Mouse (Mus musculus) MEL (cell line): ENCODE results near the gene Slc25a4.

ENCODE experiments used
- CHD2 ChIP-seq: IDR thresholded peaks from 2 replicates; pipeline ENCODE4 v1.6.1; 2011; ENCODE audit warnings: low read length, improper control_type of control experiment
- CTCF ChIP-seq, 3 experiments: IDR thresholded peaks in 2 of 3; conservative IDR thresholded peaks in 1 of 3; 2 replicates each; pipeline ENCODE4 v1.5.1; 2011 to 2012; ENCODE audit warnings: low read length in 3 of 3, low read depth in 2 of 3, mild to moderate bottlenecking in 2 of 3, improper control_type of control experiment in 1 of 3, inconsistent platforms in 1 of 3, mixed read lengths in 1 of 3, moderate library complexity in 1 of 3; ENCODE audit not compliant: control insufficient read depth in 1 of 3, insufficient read depth in 1 of 3, poor library complexity in 1 of 3, severe bottlenecking in 1 of 3
- EP300 ChIP-seq, 2 experiments: IDR thresholded peaks; 2 replicates each; pipeline ENCODE4 v1.6.1; 2011; ENCODE audit warnings: improper control_type of control experiment in 2 of 2, low read length in 2 of 2, low read depth in 1 of 2, mild to moderate bottlenecking in 1 of 2
- HCFC1 ChIP-seq: IDR thresholded peaks from 2 replicates; pipeline ENCODE4 v1.6.1; 2012; ENCODE audit warnings: low read depth, mild to moderate bottlenecking, inconsistent platforms, low read length, improper control_type of control experiment, moderate library complexity
- MYC ChIP-seq: IDR thresholded peaks from 2 replicates; pipeline ENCODE4 v1.6.1; 2011; ENCODE audit warnings: low read depth, mild to moderate bottlenecking, low read length, improper control_type of control experiment, moderate library complexity
- POLR2AphosphoS2 ChIP-seq: IDR thresholded peaks from 2 replicates; pipeline ENCODE4 v1.6.1; 2011; ENCODE audit warnings: low read length, improper control_type of control experiment
- RCOR1 ChIP-seq: IDR thresholded peaks from 2 replicates; pipeline ENCODE4 v1.6.1; 2012; ENCODE audit warnings: low read depth, mild to moderate bottlenecking, inconsistent platforms, low read length, improper control_type of control experiment
- USF1 ChIP-seq: IDR thresholded peaks from 2 replicates; pipeline ENCODE4 v1.6.1; 2014; ENCODE audit warnings: low read depth, mild to moderate bottlenecking, inconsistent platforms, low read length, improper control_type of control experiment, moderate library complexity
- ZNF384 ChIP-seq: IDR thresholded peaks from 2 replicates; pipeline ENCODE4 v1.6.1; 2012; ENCODE audit warnings: low read depth, mild to moderate bottlenecking, inconsistent platforms, low read length, improper control_type of control experiment

DNA sequence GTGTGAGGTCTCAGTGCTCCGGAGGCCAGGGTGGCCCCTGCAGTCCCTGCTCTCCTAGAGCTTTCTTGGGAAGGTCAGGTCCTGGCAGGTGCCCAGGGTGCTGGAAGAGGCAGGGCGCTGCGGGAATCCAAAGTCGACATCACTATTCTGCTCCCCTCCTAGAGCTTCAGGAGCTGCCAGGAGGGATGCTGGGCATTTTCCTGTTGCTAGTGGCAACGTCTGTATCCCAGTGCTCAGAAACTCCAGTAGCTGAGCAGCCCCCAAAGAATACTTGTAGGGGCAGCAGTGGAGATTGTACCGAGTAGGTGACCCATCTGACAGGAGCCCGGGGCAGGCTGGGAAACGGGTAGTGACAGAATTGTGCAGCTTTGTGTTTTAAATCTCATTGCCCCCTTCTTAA lies 21.7 kb upstream of the Slc25a4 start:
- TF ChIP-seq USF1 (no peak), CTCF (IDR thresholded peaks at IDR 0.05 in 2 of 3, conservative IDR thresholded peaks at IDR 0.05 in 1 of 3; ENCODE audit: control insufficient read depth in 1 of 3, insufficient read depth in 1 of 3, low read depth in 2 of 3, low read length in 3 of 3, poor library complexity in 1 of 3, severe bottlenecking in 1 of 3) (no peak), MYC (no peak), POLR2AphosphoS2 (no peak), RCOR1 (no peak), CHD2 (no peak), ZNF384 (no peak), HCFC1 (no peak), EP300 (IDR thresholded peaks at IDR 0.05; ENCODE audit: low read depth in 1 of 2, low read length in 2 of 2) (no peak)
